ENCODE assay signal across 11 mouse cellular contexts in genomic region chr4:104725673-104726072, GRCm38 (mm10). TPM values are rescaled to one million over a fixed set of nuclear protein-coding genes. Genes with fewer than 3 reads are reported as not detected.
DNase-seq lines count a peak whose midpoint lies in the region; ATAC-seq and TF ChIP-seq lines count a peak whose summit lies in the region.
"Had no signal": no experiment of that assay in that cellular context is flagged by ENCODE, and none has a peak within 500 bp of the region (broad histone marks: within the 10 kb centered on the region; RNA-seq: fewer than 3 reads in every experiment).

No protein-coding gene starts in this region.

- no peak overlapping the region for H3K9ac ChIP-seq in kidney, postnatal 0 days (ENCODE audit: low read depth, low read length)
- H3K9ac ChIP-seq in kidney, embryonic 14.5 days (ENCODE audit: low read depth, low read length): no peak overlapping the region
- no peak overlapping the region for H3K9ac ChIP-seq in midbrain, embryonic 14.5 days (replicated peaks; ENCODE audit: low read length)
- no peak overlapping the region for H3K9ac ChIP-seq in midbrain, embryonic 15.5 days
- H3K9ac ChIP-seq: embryonic facial prominence, embryonic 15.5 days; midbrain, embryonic 12.5 days had no signal

- no peak overlapping the region for H3K27ac ChIP-seq in kidney, postnatal 0 days
- no peak overlapping the region for H3K27ac ChIP-seq in kidney, embryonic 14.5 days (ENCODE audit: low read depth, low read length)
- H3K27ac ChIP-seq in midbrain, embryonic 14.5 days (replicated peaks; ENCODE audit: low read depth, low read length): no peak overlapping the region
- H3K27ac ChIP-seq in midbrain, embryonic 15.5 days: no peak overlapping the region
- H3K27ac ChIP-seq: embryonic facial prominence, embryonic 15.5 days; midbrain, embryonic 12.5 days had no signal

- no peaks in the 10 kb centered on the region for H3K27me3 ChIP-seq in kidney, postnatal 0 days (ENCODE audit: insufficient read depth, low read length)
- H3K27me3 ChIP-seq in kidney, embryonic 14.5 days (ENCODE audit: control insufficient read depth, insufficient read depth, low read length): no peaks in the 10 kb centered on the region
- H3K27me3 ChIP-seq in midbrain, embryonic 14.5 days (ENCODE audit: control insufficient read depth, insufficient read depth, low read length): no peaks in the 10 kb centered on the region
- H3K27me3 ChIP-seq in midbrain, embryonic 15.5 days (replicated peaks): no peaks in the 10 kb centered on the region
- H3K27me3 ChIP-seq: embryonic facial prominence, embryonic 15.5 days had no signal

- H3K4me1 ChIP-seq in kidney, postnatal 0 days (replicated peaks; ENCODE audit: insufficient read depth, low read length): no peaks in the 10 kb centered on the region
- H3K4me1 ChIP-seq in kidney, embryonic 14.5 days (ENCODE audit: control insufficient read depth, insufficient read depth, low read length): no peaks in the 10 kb centered on the region; the same call in 1 of the 2 replicates
- H3K4me1 ChIP-seq in midbrain, embryonic 14.5 days (ENCODE audit: control insufficient read depth, insufficient read depth, low read length): peaks cover 13% of the 10 kb centered on the region
- H3K4me1 ChIP-seq in midbrain, embryonic 15.5 days: peaks cover 15% of the 10 kb centered on the region

- peak; percentile 65 for TF ChIP-seq CTCF in kidney, postnatal 0 days (IDR thresholded peaks at IDR 0.05; ENCODE audit: low read depth)

- peak; percentile 39 to 60 for DNase-seq in cerebellum, postnatal 14 days
- no peak for DNase-seq in cerebellum, adult 11-12 months
- DNase-seq in kidney, postnatal 0 days (ENCODE audit: low spot score): peak; percentile 19
- peak; percentile 47 for DNase-seq in midbrain, embryonic 14.5 days
- peak; percentile 58 for DNase-seq in retina, postnatal 1 day
- DNase-seq in spleen, adult 18-20 months: no peak

- no peak overlapping the region for H3K4me3 ChIP-seq in kidney, postnatal 0 days (replicated peaks; ENCODE audit: low read depth, low read length)
- H3K4me3 ChIP-seq in kidney, embryonic 14.5 days (ENCODE audit: low read length): no peak overlapping the region
- H3K4me3 ChIP-seq in midbrain, embryonic 14.5 days (replicated peaks; ENCODE audit: low read depth, low read length): no peak overlapping the region
- H3K4me3 ChIP-seq in midbrain, embryonic 15.5 days: no peak overlapping the region
- H3K4me3 ChIP-seq: embryonic facial prominence, embryonic 15.5 days; midbrain, embryonic 12.5 days had no signal

- no peaks in the 10 kb centered on the region for H3K9me3 ChIP-seq in kidney, postnatal 0 days (replicated peaks; ENCODE audit: low read length)
- H3K9me3 ChIP-seq in kidney, embryonic 14.5 days (ENCODE audit: control insufficient read depth, low read length): no peaks in the 10 kb centered on the region
- H3K9me3 ChIP-seq in midbrain, embryonic 14.5 days (ENCODE audit: control insufficient read depth, low read length): no peaks in the 10 kb centered on the region
- no peaks in the 10 kb centered on the region for H3K9me3 ChIP-seq in midbrain, embryonic 15.5 days
- H3K9me3 ChIP-seq: embryonic facial prominence, embryonic 15.5 days; midbrain, embryonic 12.5 days had no signal

- ATAC-seq in kidney, postnatal 0 days (replicated peaks; ENCODE audit: low FRiP score, low read depth): no peak
- no peak for ATAC-seq in kidney, embryonic 14.5 days (ENCODE audit: low FRiP score, low TSS enrichment)
- ATAC-seq in midbrain, embryonic 14.5 days (ENCODE audit: low FRiP score, low TSS enrichment): no peak
- ATAC-seq in midbrain, embryonic 15.5 days (replicated peaks): no peak
- ATAC-seq: CD4-positive, CD25-positive, alpha-beta regulatory T cell, adult 4 months had no signal

- no peak overlapping the region for H3K4me2 ChIP-seq in kidney, postnatal 0 days (ENCODE audit: low read length)
- no peak overlapping the region for H3K4me2 ChIP-seq in kidney, embryonic 14.5 days (replicated peaks; ENCODE audit: low read depth, low read length)
- no peak overlapping the region for H3K4me2 ChIP-seq in midbrain, embryonic 14.5 days (ENCODE audit: low read length)
- H3K4me2 ChIP-seq in midbrain, embryonic 15.5 days: no peak overlapping the region
- H3K4me2 ChIP-seq: embryonic facial prominence, embryonic 15.5 days; midbrain, embryonic 12.5 days had no signal

- WGBS in kidney, postnatal 0 days: 48% methylated on average over 3 of the region's 3 CpGs
- 50% methylated on average over 3 of the region's 3 CpGs for WGBS in kidney, embryonic 14.5 days
- 53% methylated on average over 3 of the region's 3 CpGs for WGBS in midbrain, embryonic 14.5 days
- 60% methylated on average over 3 of the region's 3 CpGs for WGBS in midbrain, embryonic 15.5 days

- H3K36me3 ChIP-seq in kidney, postnatal 0 days (ENCODE audit: insufficient read depth, low read length): no peaks in the 10 kb centered on the region
- H3K36me3 ChIP-seq in kidney, embryonic 14.5 days (ENCODE audit: control insufficient read depth, insufficient read depth, low read length): no peaks in the 10 kb centered on the region
- H3K36me3 ChIP-seq in midbrain, embryonic 14.5 days (ENCODE audit: control insufficient read depth, insufficient read depth, low read length): peaks cover 10% of the 10 kb centered on the region
- H3K36me3 ChIP-seq in midbrain, embryonic 15.5 days (replicated peaks): no peaks in the 10 kb centered on the region
- H3K36me3 ChIP-seq: embryonic facial prominence, embryonic 15.5 days had no signal

RNA-seq across cellular contexts. Expression of gene C8b, which starts 40.4 kb away (rescaled TPM):
- not detected in 2 replicates for polyA plus RNA-seq in kidney, postnatal 0 days (2015; fragmentation: Nextera tagmentation; extraction: Ambion mirVana)
- polyA plus RNA-seq in kidney, embryonic 14.5 days (2014; fragmentation: Nextera tagmentation; extraction: Ambion mirVana): not detected in 2 replicates
- polyA plus RNA-seq in midbrain, embryonic 14.5 days (2014; fragmentation: Nextera tagmentation; extraction: Ambion mirVana): 0.22 TPM in 1 of 2 replicates, not detected in the other
- 0.17 TPM in 1 of 2 replicates, not detected in the other for polyA plus RNA-seq in midbrain, embryonic 15.5 days (2015; fragmentation: Nextera tagmentation; extraction: Ambion mirVana)
- polyA plus RNA-seq: CD4-positive, CD25-positive, alpha-beta regulatory T cell, adult 4 months; midbrain, embryonic 12.5 days had no signal

Comparison
In these comparisons a context has a peak if more than half of its experiments do, and no peak if none do; other contexts are left out.
1. DNase-seq: peak in cerebellum, postnatal 14 days (2 of 2), kidney, postnatal 0 days (single experiment), midbrain, embryonic 14.5 days (single experiment) and retina, postnatal 1 day (single experiment); none in cerebellum, adult 11-12 months (single experiment) and spleen, adult 18-20 months (0 of 2).